Mouse (Mus musculus): ENCODE measurements at regions not wholly inside any gene's neighbourhood (a gene's known extent, or its start where the extent isn't known, plus 50 kb on each side); places are given as distances from the start of the nearest gene placed in this dataset.

- DNase-seq = no peak
Measured at GRCm38 (mm10) chr17:52448701-52449100, 153.8 kb upstream of the Kcnh8 start.

- no peak for DNase-seq
Measured at GRCm38 (mm10) chr17:52459303-52459996, 143.1 kb upstream of the Kcnh8 start.

- DNase-seq = no peak
Measured at GRCm38 (mm10) chr17:52459997-52460387, 142.5 kb upstream of the Kcnh8 start.

- no peak for DNase-seq
Measured at GRCm38 (mm10) chr17:52461264-52461663, 141.2 kb upstream of the Kcnh8 start.

GRCm38 (mm10) chr17:52461709-52462141 lies 140.8 kb upstream of the Kcnh8 start:
- peak; percentile 16 to 19 for DNase-seq

GRCm38 (mm10) chr17:52462361-52462760 lies 140.1 kb upstream of the Kcnh8 start:
- DNase-seq = no peak

GRCm38 (mm10) chr17:52468464-52468863 lies 134.0 kb upstream of the Kcnh8 start:
- no peak for DNase-seq

- DNase-seq = no peak
Measured at GRCm38 (mm10) chr17:52479327-52480086, 123.0 kb upstream of the Kcnh8 start.

GRCm38 (mm10) chr17:52480087-52480638 lies 122.3 kb upstream of the Kcnh8 start:
- no peak for DNase-seq

- no peak for DNase-seq
Measured at GRCm38 (mm10) chr17:52506760-52507159, 95.7 kb upstream of the Kcnh8 start.

GRCm38 (mm10) chr17:52530260-52530659 lies 72.2 kb upstream of the Kcnh8 start:
- no peak for DNase-seq

All from cerebellum, adult 18-20 months (tissue).